Mouse (Mus musculus) c-Kit-positive CD71-positive TER-119-positive erythroid progenitor cells, embryonic 14.5 days (primary cell): ENCODE results near the gene Tmem252.

Source experiments
- DNase-seq: peaks from one replicate; pipeline ENCODE4 v3.0.0-alpha.2; 2013; ENCODE audit warnings: low spot score

Tmem252 gene

GRCm38 (mm10) chr19:24724362-24724761, 50.6 kb downstream of the Tmem252 start:
- DNase-seq: no peak

- DNase-seq: no peak
Observed at GRCm38 (mm10) chr19:24730661-24731060, 56.9 kb downstream of the Tmem252 start.
